26 mouse cellular contexts compared by ENCODE assay signal in the genomic region with DNA sequence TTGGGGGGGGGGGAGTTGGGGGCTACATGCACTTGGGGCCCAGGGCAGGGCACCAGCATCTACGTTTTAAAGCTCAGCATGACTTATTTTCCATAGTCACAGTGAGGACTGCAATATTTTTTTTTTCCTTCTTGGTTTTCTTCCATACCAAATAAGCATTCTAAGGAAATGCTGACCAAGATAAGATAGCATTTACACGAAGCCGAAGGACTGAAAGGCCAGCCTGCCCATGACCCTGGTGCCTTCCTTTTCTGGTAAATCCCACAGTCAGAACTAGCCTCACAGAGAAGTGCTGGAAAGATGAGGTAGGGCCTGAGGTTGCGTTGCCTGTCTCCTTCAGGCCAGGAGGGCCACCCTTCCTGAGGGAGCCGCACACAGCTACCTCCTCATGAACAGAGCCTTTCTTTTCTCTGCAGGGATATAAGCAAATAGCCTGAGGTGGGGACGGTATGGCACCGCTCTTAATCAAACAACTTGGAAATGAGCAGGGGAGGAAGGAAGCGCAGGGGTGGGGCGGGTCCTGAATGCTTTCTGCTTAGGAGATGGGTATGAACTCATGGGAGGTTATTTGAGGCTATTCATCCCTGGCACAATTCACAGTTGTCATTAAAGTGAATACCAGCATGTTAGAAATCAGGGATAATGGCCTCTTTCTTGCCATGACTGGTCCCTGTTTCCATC. TPM values are rescaled to one million over a fixed set of nuclear protein-coding genes. Genes with fewer than 3 reads are reported as not detected.
DNase-seq lines count a peak whose midpoint lies in the region; ATAC-seq and TF ChIP-seq lines count a peak whose summit lies in the region.
"Had no signal": no experiment of that assay in that cellular context is flagged by ENCODE, and none has a peak within 500 bp of the region (broad histone marks: within the 10 kb centered on the region; RNA-seq: fewer than 3 reads in every experiment).

No protein-coding gene starts in this region.

- no peaks in the 10 kb centered on the region for H3K27me3 ChIP-seq in kidney, adult 2 months (replicated peaks; ENCODE audit: control insufficient read depth, insufficient read depth, low read length)
- no peaks in the 10 kb centered on the region for H3K27me3 ChIP-seq in hindbrain, embryonic 13.5 days
- H3K27me3 ChIP-seq: embryonic facial prominence, embryonic 13.5 days; forebrain, embryonic 12.5 days; heart, embryonic 15.5 days; limb, embryonic 13.5 days; liver, embryonic 15.5 days; midbrain, embryonic 13.5 days had no signal

- no peak overlapping the region for H3K27ac ChIP-seq in kidney, adult 2 months (ENCODE audit: insufficient read depth, low read depth, low read length)
- H3K27ac ChIP-seq in hindbrain, embryonic 13.5 days, result no peak overlapping the region
- H3K27ac ChIP-seq: embryonic facial prominence, embryonic 13.5 days; forebrain, embryonic 12.5 days; heart, embryonic 15.5 days; limb, embryonic 13.5 days; liver, embryonic 15.5 days; midbrain, embryonic 13.5 days had no signal

- ATAC-seq in hindbrain, embryonic 13.5 days (ENCODE audit: low FRiP score), result no peak
- ATAC-seq: activated CD4-positive, CD25-positive, alpha-beta regulatory T cell, adult 4 months; hindbrain, embryonic 16.5 days; intestine, embryonic 16.5 days; midbrain, embryonic 13.5 days had no signal

- peak; percentile 15 for DNase-seq in kidney, adult 2 months
- no peak for DNase-seq in kidney, postnatal 4 days
- DNase-seq in 416B (ENCODE audit: low read depth), result peak; percentile 30
- peak; percentile 29 to 61 for DNase-seq in lung, adult 18-20 months
- peak; percentile 58 for DNase-seq in lung, postnatal 25 days (ENCODE audit: low spot score)
- no peak for DNase-seq in frontal cortex, adult 2 months (ENCODE audit: extremely low spot score in 1 of 2, low spot score in 1 of 2)
- DNase-seq: adrenal gland, postnatal 14 days; cerebellum, adult 8-10 months; cerebellum, postnatal 36 days; embryo, embryonic 11 days; gastrocnemius, postnatal 10 days; layer of hippocampus, adult 9-11 months; retina, postnatal 1 day; right cerebral cortex, postnatal 25 days; thymus, postnatal 25 days had no signal

- H3K4me1 ChIP-seq in kidney, adult 2 months (ENCODE audit: control insufficient read depth, insufficient read depth, low read length), result no peaks in the 10 kb centered on the region
- H3K4me1 ChIP-seq in hindbrain, embryonic 13.5 days (replicated peaks), result no peaks in the 10 kb centered on the region
- H3K4me1 ChIP-seq: forebrain, embryonic 12.5 days; liver, embryonic 15.5 days; midbrain, embryonic 13.5 days had no signal

- no peak overlapping the region for H3K4me3 ChIP-seq in kidney, adult 2 months (ENCODE audit: insufficient read depth, low read depth, low read length)
- no peak overlapping the region for H3K4me3 ChIP-seq in hindbrain, embryonic 13.5 days
- H3K4me3 ChIP-seq: embryonic facial prominence, embryonic 13.5 days; erythroblast, embryonic 14.5 days; forebrain, embryonic 12.5 days; heart, embryonic 15.5 days; limb, embryonic 13.5 days; liver, embryonic 15.5 days; midbrain, embryonic 13.5 days had no signal

- H3K36me3 ChIP-seq in kidney, adult 2 months (ENCODE audit: control insufficient read depth, insufficient read depth, low read length), result no peaks in the 10 kb centered on the region
- no peaks in the 10 kb centered on the region for H3K36me3 ChIP-seq in hindbrain, embryonic 13.5 days
- H3K36me3 ChIP-seq: embryonic facial prominence, embryonic 13.5 days; forebrain, embryonic 12.5 days; heart, embryonic 15.5 days; limb, embryonic 13.5 days; liver, embryonic 15.5 days; midbrain, embryonic 13.5 days had no signal

- H3K4me2 ChIP-seq in hindbrain, embryonic 13.5 days, result no peak overlapping the region
- H3K4me2 ChIP-seq: embryonic facial prominence, embryonic 13.5 days; forebrain, embryonic 12.5 days; heart, embryonic 15.5 days; limb, embryonic 13.5 days; liver, embryonic 15.5 days; midbrain, embryonic 13.5 days had no signal

- no peak for TF ChIP-seq CTCF in kidney, adult 2 months (conservative IDR thresholded peaks at IDR 0.05; ENCODE audit: insufficient read depth, insufficient read length, low read depth, low read length)

- 71% methylated on average over 9 of the region's 9 CpGs for WGBS in kidney, adult 2 months
- WGBS in hindbrain, embryonic 13.5 days, result 80% methylated on average over 9 of the region's 9 CpGs

- no peak for TF ChIP-seq POLR2A in kidney, adult 2 months (IDR thresholded peaks at IDR 0.05; ENCODE audit: low read depth, low read length)

- H3K9ac ChIP-seq in hindbrain, embryonic 13.5 days, result no peak overlapping the region
- H3K9ac ChIP-seq: embryonic facial prominence, embryonic 13.5 days; forebrain, embryonic 12.5 days; heart, embryonic 15.5 days; limb, embryonic 13.5 days; liver, embryonic 15.5 days; midbrain, embryonic 13.5 days had no signal

- no peaks in the 10 kb centered on the region for H3K9me3 ChIP-seq in hindbrain, embryonic 13.5 days
- H3K9me3 ChIP-seq: embryonic facial prominence, embryonic 13.5 days; forebrain, embryonic 12.5 days; heart, embryonic 15.5 days; limb, embryonic 13.5 days; liver, embryonic 15.5 days; midbrain, embryonic 13.5 days had no signal

RNA-seq across cellular contexts. Expression of gene Sirt5, which starts 14.7 kb away (rescaled TPM):
- polyA plus RNA-seq in kidney, adult 2 months (2012; rRNA removed), result 14.8 and 16.7 TPM in 2 replicates
- polyA plus RNA-seq in hindbrain, embryonic 13.5 days (2015; fragmentation: Nextera tagmentation; extraction: Ambion mirVana), result 38.6 and 38.9 TPM in 2 replicates
- 16.4 and 19.5 TPM in 2 replicates for polyA plus RNA-seq in frontal cortex, adult 2 months (2012; rRNA removed)

RNA-seq across cellular contexts. Expression of gene Gfod1, which starts 46.7 kb away (rescaled TPM):
- 1.6 and 2.0 TPM in 2 replicates for polyA plus RNA-seq in kidney, adult 2 months (2012; rRNA removed)
- 2.0 and 2.2 TPM in 2 replicates for polyA plus RNA-seq in hindbrain, embryonic 13.5 days (2015; fragmentation: Nextera tagmentation; extraction: Ambion mirVana)
- polyA plus RNA-seq in frontal cortex, adult 2 months (2012; rRNA removed), result 27.0 and 29.0 TPM in 2 replicates

RNA-seq across cellular contexts. Expression of gene Nol7, which starts 47.6 kb away (rescaled TPM):
- 42.8 and 46.0 TPM in 2 replicates for polyA plus RNA-seq in kidney, adult 2 months (2012; rRNA removed)
- polyA plus RNA-seq in hindbrain, embryonic 13.5 days (2015; fragmentation: Nextera tagmentation; extraction: Ambion mirVana), result 157 and 187 TPM in 2 replicates
- polyA plus RNA-seq in frontal cortex, adult 2 months (2012; rRNA removed), result 77.6 and 101 TPM in 2 replicates

Comparison
In these comparisons a context has a peak if more than half of its experiments do, and no peak if none do; other contexts are left out.
1. DNase-seq: peak in kidney, adult 2 months (single experiment), 416B (single experiment), lung, adult 18-20 months (2 of 2) and lung, postnatal 25 days (single experiment); none in kidney, postnatal 4 days (0 of 2) and frontal cortex, adult 2 months (0 of 2).